Mouse (Mus musculus) liver, adult (tissue): ENCODE data around the gene Krtcap2.

Experiments used
- GATA4 ChIP-seq: IDR thresholded peaks from 2 replicates; pipeline ENCODE4 v1.6.1; 2014; ENCODE audit warnings: mild to moderate bottlenecking, low read length; ENCODE audit not compliant: insufficient replicate concordance

Gene Krtcap2

DNA sequence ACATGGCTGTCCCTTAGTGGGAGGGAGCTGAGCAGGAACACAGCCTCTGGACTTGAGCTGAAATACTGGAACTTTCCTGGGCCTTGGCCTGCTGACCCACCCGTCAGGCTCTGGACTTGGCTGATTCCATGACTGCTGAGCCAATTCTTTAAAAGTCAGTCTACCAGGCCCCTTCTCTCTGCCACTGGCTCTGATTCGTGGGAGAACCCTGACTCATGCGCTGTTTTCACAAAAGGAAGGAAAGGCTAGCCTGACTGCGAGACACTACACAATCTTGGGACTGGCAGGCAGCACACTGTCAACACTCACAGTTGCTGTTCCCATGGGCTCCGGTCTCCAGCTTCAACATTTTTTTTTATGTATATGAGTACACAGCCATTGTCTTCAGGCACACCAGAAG lies 10.4 kb downstream of the Krtcap2 start:
- no peak for TF ChIP-seq GATA4

DNA sequence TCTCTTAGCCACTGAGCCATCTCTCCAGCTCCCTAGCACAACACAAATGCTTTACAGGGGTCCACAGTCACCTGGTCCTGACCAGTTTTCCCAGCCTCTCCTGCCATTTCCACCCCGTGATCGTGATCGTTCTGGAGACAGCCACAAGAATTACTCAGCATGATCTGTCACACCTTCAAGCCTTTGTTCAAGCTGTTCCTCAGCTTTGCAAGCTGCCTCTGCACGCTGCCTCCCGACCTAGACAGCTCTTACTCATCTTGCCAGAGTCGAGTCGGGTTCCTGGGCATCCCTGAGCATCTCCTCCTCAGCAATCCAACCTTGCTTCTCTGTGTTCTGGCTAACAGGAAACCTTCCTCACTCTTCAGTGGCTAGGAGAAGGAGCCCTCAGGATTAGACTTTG lies 13.3 kb downstream of the Krtcap2 start, which contains the start of gene Dpm3:
Dpm3 (plus strand) TSS at position 283 of the 400 bp plus-strand sequence.
- TF ChIP-seq GATA4: no peak

DNA sequence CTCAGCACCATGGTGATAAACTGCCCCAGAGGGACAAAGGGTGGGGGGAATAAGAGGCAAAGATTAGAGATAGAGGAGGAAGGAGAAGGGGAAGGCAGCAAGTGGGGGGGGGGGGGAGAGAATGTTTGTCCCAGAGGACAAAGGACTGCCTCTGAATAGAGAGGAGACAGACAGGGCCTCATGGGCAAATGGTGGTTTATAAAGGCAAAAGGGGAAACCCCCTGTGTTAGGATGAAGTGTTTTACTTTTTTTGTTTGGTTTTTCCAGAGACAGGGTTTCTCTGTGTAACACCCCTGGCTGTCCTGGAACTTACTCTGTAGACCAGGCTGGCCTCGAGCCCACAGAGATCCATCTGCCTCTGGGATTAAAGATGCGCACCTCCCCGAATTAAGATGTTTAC lies 14.4 kb downstream of the Krtcap2 start:
- no peak for TF ChIP-seq GATA4

DNA sequence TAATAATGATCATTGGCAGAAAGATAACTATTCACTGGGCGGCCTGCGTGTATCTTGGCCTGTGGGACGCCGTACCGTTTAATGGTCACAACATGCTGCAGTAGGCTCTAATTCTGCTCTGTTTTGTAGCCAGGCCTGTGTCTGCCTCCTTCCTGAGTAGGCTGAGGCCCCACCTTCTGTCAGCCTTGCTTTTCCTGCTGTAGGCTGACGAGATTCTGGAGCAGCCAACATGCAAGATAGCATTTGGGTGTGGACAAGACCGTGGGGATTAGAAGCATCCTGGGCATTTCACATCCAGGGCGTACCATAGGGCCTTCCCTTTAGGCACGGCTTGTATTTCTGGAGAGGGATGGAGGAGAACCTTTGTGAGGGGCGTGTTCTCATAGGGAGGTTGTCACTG lies 16.7 kb downstream of the Krtcap2 start:
- peak; percentile 37; the same call in 1 of the 2 replicates for TF ChIP-seq GATA4

DNA sequence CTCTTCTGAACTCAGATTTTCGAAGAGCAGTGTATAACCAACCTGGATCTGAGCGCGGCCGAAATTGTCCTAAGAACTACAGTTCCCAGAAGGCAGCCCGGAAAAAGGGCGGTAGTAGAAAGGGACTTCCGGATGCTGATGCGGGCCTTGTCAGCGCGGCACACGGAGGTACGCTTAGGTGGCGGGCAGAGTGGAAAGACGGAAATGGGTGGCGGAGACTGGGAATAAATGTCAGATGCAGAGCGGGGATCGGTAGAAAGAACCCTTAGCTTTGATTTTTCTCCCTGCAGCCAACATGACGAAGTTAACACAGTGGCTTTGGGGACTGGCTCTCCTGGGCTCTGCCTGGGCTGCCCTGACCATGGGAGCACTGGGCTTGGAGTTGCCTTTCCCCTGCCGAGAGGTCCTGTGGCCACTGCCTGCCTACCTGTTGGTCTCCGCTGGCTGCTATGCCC lies 20.7 kb downstream of the Krtcap2 start:
- no peak for TF ChIP-seq GATA4

DNA sequence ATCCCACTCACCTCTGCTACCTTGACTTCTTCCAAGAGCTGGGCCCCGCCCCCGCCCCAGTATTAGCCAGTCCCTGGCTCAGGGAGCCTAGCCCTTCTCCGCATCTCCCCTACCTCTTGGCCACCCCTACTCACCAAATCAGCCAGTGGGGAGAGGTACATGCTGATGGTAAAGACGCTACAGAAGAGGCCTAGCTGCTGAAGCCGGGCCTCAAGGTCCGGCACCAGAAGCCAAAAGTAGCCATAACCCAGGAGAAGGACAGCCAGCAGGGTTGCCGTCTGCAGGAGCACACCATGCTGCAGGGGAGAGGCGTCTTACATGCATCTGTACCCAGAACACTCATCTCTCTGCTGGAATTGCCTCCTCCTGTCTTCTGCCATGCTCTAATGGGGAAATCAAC lies 23.1 kb downstream of the Krtcap2 start:
- no peak for TF ChIP-seq GATA4

DNA sequence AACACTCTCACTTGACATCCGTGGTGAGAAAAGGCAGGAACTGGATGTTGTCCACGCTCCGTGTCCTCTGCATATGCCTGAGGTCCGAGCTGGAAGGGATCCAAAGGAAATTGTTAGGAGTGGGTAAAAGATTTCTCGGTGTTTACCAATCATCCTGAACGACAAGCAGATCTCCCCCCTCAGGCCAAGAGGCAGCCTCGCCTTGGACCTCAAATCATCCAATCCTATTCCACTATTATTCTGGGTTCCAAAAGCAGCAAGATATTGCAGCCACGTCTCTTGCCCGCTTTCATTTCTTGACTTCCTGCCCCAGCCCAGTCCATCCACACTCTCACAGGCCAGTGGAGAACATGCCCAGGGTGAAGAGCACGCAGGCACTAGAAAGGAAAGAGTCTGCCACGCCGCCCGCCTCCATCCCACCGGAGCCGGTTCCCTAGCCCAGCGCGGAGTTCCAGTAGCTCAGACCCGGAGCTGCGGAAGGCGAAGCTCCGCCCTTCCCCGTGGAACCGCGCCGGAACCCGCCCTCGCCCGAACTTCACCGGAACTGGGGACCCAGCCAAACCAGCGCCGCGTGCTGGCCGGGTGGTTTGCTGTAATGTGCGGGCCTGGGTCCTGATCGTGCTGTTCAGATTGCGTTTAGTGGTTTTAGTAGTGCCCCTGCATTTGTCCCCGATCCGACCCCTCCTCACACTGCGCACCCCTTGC lies 24.4 kb downstream of the Krtcap2 start, which contains the start of gene Slc50a1:
Slc50a1 (minus strand) TSS at position 520 of the 705 bp plus-strand sequence.
- TF ChIP-seq GATA4: peak; percentile 8; the same call in 1 of the 2 replicates

DNA sequence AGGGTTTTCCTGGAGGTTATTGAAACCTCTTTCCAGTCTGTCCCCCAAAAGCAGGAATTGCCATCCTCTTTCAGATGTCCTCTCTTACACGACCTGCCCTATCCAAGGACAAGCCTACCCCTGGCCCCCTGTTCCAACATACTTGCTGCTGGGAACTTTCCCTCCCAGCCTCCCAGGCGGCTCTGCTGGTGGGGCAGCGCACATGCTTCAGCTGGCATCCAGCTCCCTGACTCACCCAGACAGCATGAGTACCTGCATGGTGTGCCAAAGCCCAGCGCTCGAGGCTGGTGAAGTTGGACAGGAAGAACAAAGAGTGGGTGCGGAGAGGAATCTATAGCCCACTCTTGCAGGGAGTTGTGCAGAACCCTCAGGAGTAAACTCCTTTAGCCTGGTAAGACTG lies 25.1 kb downstream of the Krtcap2 start:
- no peak for TF ChIP-seq GATA4

DNA sequence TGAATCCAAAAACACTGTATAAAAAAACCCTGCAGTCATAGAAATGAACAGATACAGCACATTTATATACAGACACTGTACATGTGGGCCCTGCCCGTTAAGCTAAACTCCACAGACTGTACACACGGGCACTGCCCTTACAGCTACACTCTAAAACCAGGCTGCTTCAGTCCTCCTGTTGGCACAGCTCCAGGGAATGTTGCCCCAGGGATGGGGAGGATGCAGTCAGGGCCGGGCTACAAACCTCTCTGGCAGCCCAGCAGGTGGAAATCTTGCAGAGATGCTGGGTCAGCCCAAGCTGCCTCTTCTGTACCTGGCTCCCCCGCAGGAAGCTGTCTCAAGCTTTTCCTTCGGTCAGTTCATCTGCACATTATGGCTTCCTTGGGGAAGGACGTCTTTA lies 26.0 kb downstream of the Krtcap2 start:
- TF ChIP-seq GATA4: no peak

DNA sequence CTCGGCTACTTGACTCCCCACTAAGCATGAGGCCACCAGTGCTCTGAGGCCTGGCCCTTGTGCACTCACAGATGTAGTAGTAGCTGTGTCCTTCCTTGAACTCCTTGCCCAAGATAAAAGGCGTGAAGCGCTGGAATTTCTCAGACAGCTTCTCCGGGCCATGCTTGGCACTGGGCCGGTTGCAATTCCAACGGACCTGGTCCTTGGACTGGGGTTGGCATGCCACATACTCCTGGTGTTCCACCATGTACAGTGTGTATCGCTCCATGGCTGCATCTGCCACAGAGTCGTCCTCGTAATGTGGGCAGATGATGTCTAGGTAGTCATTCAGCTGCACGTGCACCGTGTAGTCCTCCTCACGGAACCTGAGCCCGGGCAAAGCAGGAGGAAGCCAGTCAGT lies 30.3 kb downstream of the Krtcap2 start:
- TF ChIP-seq GATA4: no peak

DNA sequence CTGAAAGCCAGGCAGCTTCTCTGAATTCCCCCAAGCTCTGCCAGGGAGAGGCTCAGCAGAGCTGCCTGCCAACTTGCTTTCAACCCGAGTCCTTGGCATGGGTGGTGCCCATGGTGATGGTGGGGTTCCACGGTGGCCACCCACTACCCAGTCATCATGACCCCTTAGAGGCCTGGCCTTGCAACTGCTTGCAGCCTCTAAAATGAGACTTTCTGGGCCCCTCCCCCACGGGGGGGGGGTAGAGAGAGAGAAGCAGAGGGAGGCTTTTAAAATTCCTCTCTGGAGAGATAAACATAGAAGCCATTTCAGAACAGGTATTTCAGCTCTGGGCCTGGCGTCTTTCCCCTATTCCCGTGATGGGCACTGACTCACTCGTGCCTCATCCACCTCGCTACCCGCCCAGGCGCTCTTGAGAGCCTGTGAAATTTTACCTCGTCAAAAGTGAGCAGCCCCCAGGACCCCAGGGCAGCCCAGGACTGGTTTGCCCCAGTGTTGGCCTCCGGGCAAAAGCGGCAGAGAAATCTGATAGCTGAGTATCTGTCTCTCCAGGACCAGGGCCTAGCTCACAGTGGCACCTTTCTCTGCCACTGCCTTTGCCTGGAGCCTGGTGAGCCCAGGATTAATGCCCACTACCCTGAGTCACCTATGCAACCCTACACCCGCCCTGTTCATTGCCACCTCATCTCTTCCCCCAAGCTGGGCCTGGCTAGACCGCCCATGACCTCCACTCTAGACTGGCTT lies 31.7 kb downstream of the Krtcap2 start:
- no peak for TF ChIP-seq GATA4

DNA sequence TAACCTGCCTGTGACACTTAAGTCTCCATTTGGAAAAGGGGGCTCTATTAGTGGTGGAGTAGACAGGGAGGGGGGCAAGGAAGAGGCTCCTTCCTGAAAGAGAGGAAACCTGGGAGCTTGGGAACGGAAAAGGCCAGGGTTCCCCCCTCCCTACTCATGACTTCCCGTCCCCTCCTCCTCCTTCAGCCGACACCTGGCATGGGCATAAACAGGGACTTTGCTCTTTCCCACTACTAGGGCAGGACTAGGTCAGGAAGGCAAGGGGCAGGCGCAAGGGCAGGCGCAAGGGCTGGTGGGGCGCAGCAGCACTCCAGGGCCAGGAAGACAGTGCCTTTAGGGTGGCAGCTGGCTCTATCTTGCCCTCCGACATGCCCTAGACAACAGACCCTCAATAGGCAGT lies 32.3 kb downstream of the Krtcap2 start:
- TF ChIP-seq GATA4: peak; percentile 57; the same call in 1 of the 2 replicates

DNA sequence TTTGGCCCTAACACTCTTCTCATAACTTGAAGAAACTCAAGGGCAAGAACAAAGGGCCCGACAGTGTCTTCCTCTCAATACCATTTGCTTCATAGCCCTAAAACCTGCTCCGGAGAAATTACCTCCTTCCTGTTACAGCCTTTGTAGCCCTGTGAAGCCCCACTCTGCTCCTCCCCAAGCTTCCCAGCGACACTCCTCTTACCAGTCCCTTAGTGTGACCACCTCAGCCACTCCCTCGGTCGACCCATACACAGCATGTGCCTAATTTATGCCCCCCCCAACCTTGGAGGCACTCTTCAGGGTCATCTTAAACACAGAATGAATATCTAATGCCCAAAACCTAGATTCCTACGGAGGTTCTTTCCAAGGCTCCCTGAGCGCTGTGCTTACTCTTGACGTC lies 32.9 kb downstream of the Krtcap2 start:
- no peak for TF ChIP-seq GATA4

DNA sequence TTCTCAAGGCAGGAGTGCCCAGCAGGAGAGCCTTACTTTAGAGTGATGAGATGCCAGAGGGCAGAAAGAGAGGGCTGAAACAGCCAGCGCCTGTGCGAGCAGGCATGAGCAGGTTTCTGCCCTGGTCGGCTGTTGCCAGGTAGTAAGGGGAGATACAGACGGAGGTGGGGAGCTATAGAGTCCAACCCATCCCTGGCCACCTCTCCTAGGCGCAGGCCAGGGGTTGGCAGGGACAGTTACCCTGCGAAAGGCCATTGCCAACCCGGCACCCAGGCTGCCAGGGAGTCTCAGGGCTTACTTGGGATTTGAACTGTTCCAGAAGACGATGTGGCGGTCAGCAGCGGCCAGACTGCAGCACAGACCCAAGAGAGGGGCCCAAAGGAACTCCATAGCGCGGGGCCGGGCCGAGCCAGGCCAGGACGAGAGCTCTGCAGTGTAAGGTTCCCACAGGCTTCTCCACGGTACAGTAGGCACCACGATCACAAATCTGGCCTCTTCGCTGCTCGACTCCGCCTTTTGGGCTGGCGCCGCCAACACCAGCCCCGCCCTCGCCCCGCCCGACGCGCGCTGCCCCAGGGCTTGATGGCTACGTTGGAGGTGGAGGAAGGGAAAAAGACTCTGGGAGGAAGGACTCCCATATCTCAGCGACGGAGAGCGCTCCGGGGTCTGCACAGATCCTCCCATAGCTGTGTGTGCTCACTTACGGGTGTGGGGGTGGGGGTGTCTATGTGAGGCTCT lies 33.6 kb downstream of the Krtcap2 start:
- peak; percentile 20; the same call in 1 of the 2 replicates for TF ChIP-seq GATA4

DNA sequence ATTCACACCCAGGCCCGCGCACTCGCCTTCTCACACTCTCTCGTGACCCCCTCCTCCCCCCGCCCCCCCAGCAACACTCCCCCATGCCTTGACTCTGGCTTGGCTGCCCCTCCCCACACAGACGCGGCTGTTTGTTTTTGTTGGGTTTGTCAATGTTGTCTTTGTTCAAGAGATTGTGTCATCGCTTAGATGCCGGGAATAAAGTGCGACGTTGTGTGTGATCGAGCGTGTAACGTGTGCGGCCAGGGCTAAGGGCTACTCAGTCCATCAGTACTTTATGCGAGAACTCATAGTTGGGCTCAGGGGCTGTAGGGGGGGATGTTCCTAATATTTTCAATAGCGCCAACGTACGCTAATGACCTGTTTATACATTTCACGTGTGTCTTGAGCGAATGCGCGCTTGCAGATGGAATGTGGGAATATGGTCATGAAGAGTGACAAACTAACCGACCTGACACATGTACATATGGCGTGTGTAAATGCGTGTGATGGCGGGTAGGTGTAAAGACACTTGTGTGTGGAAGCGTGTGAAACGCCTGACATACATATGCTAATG lies 34.4 kb downstream of the Krtcap2 start:
- TF ChIP-seq GATA4: no peak
